Mouse (Mus musculus) Muller cell, postnatal 12 days (primary cell): ENCODE measurements at regions not wholly inside any gene's neighbourhood (a gene's known extent, or its start where the extent isn't known, plus 50 kb on each side); places are given as distances from the start of the nearest gene placed in this dataset.

Experiments
- DNase-seq: peaks from one replicate; pipeline ENCODE4 v3.0.0-alpha.2; 2015; ENCODE audit errors: inconsistent ontology term

DNA sequence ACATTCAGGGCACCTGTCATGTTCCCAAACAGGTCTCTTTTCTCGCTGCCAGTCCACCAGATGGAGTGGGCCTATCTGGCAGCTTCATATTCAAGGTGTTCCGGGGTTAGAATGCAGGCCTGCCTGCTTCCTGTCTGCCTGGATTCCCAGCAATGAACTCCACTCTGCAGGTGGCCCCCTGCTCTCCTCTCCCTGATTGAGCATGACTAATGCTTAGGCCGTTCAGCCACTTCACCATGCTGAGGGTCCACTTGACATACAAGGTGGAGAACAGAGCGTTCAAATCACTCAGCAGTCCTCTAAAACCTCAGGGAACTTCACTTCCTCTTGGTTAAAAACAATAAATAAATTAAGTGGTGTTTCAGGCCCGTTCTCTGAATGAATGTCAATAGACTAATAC is 112.1 kb upstream of the Ralgapa2 start:
- no peak for DNase-seq

DNA sequence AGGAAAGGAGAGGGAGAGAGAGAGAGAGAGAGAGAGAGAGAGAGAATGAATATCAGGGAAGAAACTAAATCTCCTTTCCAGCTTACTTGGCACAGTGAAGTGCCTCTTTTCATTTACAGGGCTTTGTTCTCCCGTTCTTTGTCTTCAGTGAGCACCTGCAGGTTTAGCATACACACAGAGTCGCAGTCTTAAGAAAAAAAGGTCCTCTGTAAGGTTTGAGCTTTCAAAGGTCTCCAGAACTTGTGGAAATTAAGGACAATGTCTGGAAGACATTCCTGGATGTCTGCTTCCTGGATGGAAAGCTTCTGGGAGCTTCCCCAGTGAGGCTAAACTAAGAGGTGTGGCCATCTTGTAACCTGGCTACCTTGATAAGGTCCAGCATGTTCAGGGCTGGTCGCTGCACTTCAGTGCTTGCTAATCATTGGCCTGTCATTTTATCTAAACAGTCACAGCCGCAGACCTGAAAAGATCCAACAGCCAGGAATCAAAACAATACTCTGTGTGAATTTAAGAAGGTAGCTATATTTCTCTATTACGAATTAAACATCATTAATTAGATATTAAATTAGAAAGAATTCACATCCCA is 113.1 kb upstream of the Ralgapa2 start:
- DNase-seq = no peak

DNA sequence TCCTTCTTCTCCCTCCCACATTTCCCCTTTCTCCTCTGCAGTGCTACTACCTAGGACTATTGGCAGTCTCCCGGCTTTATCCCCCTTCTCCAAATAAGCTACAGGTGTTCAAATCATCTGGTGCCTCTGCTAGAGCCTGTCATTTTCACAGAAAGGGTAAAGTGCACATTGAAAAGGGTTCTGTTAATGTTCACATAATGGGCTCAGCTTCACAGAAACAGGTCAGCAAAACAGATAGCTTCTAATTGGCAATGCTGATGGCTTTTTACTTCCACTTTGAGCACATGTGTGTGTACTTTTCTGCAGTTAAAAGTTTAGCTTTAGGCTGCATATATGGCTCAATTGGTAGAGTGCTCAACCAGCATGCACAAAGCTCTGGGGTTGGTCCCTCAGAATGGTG is 114.4 kb upstream of the Ralgapa2 start:
- no peak for DNase-seq

DNA sequence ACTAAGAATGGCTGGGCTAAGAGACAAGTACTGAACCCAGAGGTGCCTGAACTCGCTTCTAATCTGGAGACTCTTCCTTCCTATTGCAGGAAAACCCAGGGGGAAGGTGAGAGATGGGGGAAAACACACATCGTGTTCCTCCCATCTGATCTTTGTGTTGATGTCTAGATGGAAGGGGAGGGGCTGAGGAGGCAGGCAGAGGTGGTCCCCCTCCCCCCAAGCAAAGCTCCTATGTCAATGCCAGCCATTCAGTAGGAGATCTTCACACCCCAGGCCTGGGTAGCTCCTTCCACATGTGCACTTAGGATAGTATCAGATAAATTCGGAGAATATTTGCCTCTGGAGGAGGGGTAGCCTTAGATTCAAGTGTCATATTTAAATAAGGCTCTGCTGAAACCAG is 118.0 kb upstream of the Ralgapa2 start:
- DNase-seq = no peak

DNA sequence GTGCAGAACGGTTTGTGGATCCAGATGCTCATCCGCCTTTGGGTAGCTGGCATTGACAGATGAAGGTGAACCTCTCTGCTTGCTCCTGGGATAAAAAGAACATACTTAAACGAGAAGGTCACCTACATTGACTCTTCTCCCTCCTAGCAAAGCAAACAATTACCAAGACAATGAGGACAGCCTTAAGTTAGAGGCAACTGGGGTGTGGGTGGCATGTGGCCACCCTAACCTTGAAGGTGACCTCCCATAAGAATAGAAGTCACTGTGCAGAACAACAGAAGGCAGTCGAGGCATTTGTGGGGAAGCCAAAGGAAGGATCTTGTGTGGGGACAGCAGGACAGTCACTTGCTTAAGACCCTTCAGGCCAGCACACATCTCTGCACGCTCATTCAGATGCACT is 119.0 kb upstream of the Ralgapa2 start:
- no peak for DNase-seq

DNA sequence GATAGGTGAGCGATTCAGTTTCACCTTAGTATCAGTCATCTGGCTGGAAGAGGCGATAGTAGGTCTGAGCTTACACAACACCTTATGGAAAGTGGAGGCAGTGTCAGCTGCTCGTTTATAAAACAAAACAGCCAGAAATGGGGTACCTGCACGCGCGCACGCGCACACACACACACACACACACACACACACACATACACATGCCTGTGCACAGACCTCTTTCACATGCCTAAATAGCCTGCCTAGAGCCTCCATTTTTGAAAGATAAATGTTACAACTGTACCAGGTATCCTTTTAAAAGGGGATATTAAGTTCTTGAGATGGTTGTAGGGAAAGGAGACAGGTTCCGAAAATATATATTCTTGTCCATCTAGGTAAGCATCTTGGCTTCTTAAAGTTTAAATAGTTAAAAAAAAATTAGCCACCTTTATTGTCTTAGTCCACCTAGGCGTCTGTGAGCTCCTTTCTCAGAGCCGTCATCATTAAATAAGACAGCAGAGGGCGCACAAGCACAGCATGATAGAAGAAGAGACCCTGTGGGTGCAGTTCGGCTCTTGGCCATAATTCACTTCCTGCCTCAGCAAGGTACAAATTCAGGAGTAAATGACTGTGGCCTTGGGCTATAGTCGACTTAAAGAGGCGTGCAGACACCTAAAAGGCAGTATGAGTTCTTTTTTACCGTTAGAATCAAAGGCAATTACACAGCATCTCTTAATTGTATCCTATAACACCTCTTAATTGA is 121.4 kb upstream of the Ralgapa2 start:
- peak; percentile 58 for DNase-seq

DNA sequence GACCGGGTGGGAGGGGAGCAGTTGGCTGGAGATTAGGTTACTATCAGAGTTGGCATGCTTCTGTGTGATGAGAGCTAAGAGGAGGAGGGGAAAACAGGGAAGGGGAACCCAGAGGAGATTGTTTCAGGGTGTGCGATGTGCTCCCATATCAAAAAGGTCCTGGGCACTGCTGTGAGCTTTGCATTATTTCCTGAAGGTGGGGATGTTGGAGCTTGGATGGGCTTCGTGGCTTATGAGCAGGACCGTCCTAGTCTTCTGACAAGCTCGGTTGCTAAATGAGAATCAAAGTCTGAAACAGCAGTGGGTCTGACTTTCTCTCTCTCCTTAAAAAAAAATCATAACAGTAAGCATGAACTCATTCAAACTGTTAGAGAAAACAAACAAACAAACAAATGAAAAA is 125.4 kb upstream of the Ralgapa2 start:
- no peak for DNase-seq

DNA sequence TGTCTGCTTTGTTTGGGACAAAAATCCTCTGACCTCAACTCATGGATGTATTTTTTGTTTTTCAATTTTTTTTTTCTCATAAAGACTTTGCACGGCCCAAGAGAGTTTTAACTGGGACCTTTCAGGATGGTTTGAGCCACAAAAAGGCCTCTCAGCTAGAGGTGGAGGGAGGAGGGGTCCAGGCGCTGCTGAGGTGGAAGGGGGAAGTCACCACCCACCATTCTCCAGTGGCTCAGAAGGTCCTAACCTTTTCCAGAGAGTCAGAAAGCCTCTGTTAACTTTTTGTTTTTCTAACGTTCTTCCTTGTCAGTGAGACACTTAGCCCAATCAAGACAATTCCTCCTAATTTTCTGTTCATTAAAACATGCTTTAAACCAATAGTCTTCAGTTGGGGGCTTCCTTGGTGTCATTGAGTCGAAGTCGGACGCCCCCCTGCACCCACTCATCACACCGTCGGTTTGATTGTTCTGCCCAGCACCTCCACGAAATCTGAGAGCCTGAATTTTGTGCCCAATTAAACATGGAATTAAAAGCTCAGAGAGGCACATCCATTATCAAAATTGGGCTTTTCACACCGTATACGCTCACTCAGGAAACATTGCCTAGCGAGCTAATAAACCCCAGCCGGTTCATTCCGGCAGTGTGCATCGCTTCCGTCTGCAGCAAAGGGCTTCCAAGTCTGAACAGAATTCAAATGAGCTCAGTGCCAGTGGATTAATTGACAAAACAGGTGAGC is 134.3 kb upstream of the Ralgapa2 start:
- no peak for DNase-seq

DNA sequence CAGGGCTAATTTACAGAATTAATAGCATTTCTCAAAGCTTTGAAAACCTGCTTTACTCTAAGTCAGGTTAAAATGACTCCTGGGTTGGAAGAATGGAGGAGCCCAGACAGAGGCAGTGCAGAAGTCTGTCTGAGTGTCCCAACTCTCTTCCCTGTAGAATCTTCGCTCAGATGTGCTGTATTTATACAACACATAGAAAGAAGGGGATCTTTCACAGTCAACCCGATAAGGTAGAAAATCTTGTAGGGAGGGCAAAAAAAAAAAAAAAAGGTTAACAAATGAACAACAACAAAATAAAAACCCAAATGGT is 134.8 kb upstream of the Ralgapa2 start:
- no peak for DNase-seq

DNA sequence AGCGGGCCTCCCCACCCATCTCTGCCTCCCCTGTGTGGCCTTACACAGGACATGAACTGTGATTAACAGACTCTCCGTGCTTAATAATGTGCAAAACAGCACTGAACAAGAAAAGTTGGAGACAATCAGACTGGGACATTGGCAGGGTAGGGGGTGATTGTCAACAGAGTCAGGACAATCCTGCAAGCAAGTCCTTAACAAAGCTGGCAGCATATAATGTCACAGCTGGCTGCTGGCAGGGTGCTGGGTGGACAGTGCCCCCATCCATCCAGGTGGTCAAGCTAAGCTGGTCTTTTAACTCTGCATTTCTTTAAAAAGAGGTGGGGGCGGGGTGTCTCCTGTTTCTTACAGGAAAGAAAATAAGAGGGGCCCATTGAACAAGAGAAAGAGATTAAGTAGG is 149.2 kb upstream of the Ralgapa2 start:
- no peak for DNase-seq

DNA sequence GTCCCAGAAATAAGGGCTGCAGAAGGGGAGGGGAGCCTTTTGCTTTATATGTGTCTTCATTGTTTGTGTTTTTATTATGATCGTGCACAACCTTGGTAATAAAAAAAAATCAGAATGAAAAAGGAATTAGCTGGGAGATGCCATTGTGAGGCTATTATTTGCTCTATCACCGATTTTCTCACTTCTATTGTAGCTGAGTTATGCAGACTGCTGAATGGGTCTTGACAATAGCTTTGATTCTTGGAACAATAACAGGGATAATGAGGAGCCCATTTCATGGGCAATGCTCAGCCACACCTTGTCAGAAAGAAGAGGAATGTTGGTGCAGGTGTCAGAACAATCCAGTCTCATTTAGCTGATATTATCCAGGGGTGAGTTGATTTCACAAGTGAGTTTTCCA is 160.6 kb upstream of the Ralgapa2 start:
- DNase-seq = no peak

DNA sequence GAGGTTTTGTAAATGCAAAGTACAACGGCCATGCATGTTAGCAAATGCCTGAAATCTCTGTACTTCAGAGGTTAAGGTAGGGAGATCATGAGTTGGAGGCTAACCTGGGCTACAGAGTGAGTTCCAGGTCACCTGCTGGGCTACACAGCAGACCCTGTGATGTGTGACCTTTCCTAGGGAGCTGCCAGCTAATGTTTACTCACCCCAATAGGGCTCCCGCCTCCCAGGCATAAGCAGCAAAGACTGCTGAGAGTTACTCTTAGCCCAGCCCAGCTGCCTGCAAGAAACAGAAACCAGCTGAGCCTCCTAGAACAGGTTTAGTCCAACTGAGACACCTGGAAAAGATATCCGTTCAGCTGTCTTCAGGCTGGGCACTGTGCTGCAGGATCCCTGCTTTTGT is 169.8 kb upstream of the Ralgapa2 start:
- no peak for DNase-seq

DNA sequence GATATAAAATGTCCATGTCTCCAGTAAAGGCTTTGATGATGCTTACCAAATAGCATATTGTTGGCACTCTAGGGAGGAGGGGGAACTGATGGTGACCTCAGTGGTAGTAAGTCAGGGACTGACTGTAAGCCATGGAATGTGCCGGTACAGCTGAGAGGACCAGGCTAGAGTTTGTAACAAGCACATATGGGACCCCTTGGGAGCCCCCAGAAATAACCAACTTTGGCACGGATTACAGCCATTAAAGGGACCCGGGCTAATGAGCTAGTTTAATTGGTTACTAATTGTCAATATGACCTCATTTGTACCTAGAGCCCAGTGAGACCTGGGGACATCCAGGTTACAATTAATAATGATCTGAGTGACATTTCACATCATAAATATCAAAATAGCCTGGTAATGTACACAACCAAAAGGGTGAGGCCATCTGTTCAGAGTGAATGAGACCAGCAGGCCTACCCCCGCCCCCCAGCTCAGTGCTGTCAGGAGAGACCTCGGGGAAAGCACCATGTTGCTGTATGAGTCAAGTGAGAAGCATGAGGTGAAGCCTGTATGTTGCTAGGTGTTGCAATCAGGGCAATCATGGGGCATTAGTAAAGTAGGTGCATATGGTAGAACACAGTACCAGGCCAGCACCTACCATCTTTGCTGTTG is 169.7 kb upstream of the Kiz start:
- DNase-seq = no peak

DNA sequence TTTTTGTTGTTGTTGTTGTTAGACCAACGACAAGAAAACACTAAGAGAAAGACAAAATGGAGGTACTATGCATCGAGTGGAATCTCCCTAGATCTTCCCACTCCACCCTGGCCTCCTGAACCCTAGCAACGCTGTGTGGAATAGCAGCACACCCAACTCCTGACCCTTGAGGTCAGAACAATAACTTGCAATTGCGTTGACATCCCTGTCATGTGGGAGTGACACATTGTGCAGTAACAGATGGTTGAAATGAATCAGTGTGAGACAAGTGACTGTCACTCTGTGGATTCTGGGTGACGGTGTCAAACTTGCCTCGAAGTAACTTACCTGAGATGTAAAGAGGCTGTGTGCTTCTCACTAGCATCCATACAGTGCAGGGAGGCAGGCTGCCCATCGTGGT is 167.1 kb upstream of the Kiz start:
- no peak for DNase-seq

DNA sequence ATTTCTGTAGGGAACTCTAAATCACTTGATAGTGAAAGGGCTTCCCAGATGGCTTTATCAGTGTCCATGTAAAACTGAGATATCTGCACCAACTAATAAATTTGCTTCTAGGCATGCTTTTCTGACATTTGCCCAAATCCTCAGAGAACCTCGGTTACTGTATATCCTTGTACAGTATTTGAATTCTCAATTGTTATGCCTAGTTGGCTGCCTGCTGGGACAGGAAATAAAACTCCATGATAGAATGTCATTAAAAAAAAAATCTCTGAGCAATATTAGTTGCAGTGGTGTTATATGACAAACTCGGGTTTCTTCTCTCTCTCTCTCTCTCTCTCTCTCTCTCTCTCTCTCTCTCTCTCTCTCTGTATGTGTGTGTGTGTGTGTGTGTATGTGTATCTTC is 162.2 kb upstream of the Kiz start:
- no peak for DNase-seq

DNA sequence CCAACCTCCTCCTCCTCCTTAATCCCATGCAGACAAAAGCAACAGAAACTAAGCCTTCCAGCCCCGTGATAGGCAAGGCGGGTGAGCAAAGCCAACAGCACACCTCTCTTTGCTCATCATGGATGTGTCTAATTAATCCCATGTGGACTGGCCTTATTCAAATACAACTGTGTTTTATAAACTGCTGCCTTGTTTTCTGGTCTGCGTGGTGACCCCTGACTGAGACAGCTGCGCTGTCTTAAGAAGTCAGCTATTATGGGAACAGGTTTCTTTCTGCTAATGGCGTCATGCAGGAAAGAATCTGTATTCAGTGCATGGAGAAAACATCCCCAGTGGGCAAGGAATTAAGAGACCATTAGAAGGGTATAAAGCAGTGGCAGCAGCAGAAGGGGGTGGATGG is 161.6 kb upstream of the Kiz start:
- no peak for DNase-seq

DNA sequence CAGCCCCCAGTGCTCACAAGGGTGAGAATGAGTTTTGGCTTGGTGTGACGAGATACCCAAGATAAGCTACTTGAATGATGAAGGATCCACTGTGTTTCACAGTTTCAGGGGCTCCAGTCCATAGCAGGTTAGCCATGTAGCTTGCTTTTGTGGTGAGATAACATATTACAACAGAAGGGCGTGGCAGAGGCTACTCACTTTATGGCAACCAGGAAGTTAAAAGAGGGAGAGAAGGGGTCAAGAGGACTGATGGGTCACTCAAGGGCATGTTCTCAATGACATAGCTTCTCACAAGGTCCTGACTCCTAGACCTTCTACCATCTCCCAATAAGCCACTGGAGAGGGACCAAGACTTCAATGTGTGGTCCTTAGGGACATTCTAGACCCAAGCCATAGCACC is 159.4 kb upstream of the Kiz start:
- DNase-seq = no peak

DNA sequence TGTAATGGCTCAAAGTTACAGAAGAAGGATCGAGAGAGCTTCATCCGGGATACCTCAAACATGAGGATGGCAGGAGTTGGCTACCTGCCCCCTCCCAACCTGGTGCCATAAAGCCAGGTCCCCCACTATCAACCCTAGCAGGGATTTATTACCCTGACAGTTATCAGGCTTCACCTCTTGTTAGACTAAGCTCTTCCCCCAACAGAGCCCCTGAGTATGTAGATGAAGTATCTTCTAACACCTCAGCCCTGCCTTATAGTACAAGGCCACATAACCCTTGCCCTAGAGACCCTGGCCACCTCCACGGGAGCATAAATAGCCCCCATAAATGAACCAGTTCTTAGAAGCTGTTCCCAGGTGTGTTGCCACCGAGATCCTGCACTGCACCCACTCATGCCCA is 158.9 kb upstream of the Kiz start:
- DNase-seq = no peak

DNA sequence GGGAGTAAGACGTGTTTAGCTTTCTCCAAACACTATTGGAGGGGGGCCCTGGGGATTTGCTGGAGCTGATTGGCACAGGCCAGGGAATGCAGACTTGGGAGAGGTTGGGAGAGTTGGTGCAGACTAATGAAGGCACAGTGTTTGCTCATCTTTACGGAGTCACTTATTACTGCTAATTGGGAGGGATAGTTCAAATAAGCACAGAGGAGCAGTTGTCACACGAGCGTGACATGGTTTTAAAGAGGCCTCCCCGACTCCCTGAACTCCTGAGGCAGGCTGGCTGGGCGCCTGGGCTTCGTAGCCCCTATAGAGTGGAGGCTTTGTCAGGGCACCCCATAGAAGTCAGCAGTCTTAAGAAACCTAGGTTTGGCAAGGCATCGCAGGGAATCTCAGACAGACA is 145.0 kb upstream of the Kiz start:
- DNase-seq = peak; percentile 38

DNA sequence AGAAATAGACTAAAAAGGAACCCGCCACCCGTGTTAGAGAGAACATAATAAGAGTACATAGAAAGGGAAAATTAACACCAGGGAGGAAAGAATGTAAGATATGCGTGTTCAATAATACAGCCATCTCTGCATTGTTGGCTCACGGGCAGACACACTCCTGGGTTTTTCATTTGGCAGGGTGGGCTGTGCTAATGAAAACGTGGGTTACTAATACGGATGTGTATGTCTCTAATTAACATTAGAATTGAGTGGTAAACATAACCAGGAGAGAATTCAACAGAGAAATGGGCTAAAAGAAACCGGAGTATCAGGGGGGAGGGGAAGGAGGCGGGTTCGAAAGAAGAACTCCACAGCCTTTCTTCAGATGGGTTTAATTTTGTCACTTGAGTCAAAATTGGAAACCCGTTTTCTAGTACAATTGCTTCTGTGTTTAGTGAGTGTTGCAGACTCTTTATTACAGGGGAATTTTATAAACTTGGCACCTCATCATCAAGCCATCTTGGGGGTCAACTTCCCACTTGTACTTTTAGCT is 134.4 kb upstream of the Kiz start:
- DNase-seq = no peak

DNA sequence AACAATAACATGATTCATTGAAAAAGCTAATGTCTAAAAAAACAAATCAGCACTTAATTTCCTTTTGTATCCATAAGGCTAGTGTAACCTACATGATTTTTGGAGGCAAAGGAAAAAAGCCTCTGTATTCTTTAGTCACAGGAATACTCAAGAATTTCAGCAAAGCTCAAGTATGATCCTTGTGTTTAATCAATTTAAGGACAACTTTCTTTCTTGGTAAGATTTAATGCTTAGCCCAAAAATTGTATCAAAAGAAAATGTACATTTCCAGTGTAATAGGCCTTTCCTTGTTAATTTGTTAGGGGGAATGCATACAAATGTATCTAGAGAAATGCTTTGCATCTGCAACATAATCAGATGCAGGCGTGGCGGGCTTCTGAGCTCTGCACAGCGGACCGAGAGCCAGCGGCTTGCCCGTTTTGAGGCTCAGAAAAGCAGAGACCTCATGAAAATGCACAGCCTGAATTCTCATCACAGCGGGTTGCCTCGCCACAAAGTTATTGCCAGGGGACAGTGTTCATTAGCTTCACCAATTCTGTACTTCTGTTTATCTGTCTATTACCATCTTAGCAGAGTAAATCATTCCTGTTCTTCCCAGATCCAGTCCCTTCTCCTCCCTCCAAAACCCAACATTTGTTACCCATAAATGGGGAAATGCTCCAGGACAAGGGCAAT is 133.2 kb upstream of the Kiz start:
- DNase-seq = peak; percentile 9

DNA sequence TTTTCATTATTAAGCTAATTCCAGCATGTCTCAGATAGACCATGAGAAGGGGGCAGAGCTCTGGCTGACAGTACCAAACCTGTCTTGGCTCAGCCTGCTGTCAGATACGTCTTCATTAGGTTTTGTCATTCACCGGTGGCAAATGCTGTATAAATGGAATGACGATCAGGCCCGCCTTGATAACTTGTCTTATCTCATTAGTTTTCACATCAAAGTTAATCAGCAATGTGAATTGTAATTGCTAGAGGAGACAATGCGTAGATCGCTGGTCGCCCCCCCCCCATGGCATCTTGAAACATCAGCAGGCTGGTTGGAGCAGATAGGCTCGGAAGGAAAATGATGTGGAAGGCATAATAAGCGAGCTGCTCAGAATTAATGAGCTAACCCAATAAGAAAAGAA is 132.5 kb upstream of the Kiz start:
- no peak for DNase-seq
